Mouse (Mus musculus): ENCODE results near the gene Gpatch2. TPM values are rescaled to one million over a fixed set of nuclear protein-coding genes. Genes with fewer than 3 reads are reported as not detected.

Gpatch2 gene
- total RNA-seq (2023): 10 to 100 TPM; 11.7 to 11.9 TPM

GRCm38 (mm10) chr1:187215181-187216116 is at the start of gene Gpatch2, which contains the start of gene Spata17:
TSS of gene Gpatch2 (plus strand) at chr1:187215508.
TSS of gene Spata17 (minus strand) at chr1:187215465.

Other genes starting within 250 kb of the Gpatch2 start
- not detected for gene D1Pas1, start 248.1 kb upstream of the Gpatch2 start, total RNA-seq (2023)
- not detected for gene Spata17, start within 50 bp of the Gpatch2 start, total RNA-seq (2023)